Mouse (Mus musculus): ENCODE measurements at regions not wholly inside any gene's neighbourhood (a gene's known extent, or its start where the extent isn't known, plus 50 kb on each side); places are given as distances from the start of the nearest gene placed in this dataset.

- no peak for DNase-seq (ENCODE audit: low read depth in 3 of 3, low spot score in 3 of 3)
- Histone ChIP-seq H3K27ac (no peak overlapping the region), H3K4me2 (ENCODE audit: low read depth) (no peak overlapping the region), H3K4me3 (ENCODE audit: insufficient read depth in 1 of 2, low read depth in 2 of 2, low read length in 2 of 2) (no peak overlapping the region), H3K36me3 (replicated peaks; ENCODE audit: control insufficient read depth, insufficient read depth, low read depth) (no peaks in the 10 kb centered on the region), H3K27me3 (ENCODE audit: control insufficient read depth, insufficient read depth, low read length) (no peaks in the 10 kb centered on the region), H3K4me1 (replicated peaks; ENCODE audit: control insufficient read depth in 2 of 2, insufficient read depth in 2 of 2, low read length in 1 of 2) (no peaks in the 10 kb centered on the region), H3K9ac (replicated peaks) (no peak overlapping the region), H3K9me3 (ENCODE audit: control insufficient read depth, low read length) (no peaks in the 10 kb centered on the region)
- ATAC-seq (ENCODE audit: insufficient read depth): no peak
- no peak for TF ChIP-seq EP300 (IDR thresholded peaks at IDR 0.05; ENCODE audit: low read depth)
- no peak for TF ChIP-seq CTCF (IDR thresholded peaks at IDR 0.05; ENCODE audit: low read depth)
- 59% methylated on average over 2 of the region's 2 CpGs for WGBS (ENCODE audit: insufficient replicate concordance)
These were observed 80.3 kb upstream of the Agap1 start for GRCm38 (mm10) chr1:89374271-89374670.

DNA sequence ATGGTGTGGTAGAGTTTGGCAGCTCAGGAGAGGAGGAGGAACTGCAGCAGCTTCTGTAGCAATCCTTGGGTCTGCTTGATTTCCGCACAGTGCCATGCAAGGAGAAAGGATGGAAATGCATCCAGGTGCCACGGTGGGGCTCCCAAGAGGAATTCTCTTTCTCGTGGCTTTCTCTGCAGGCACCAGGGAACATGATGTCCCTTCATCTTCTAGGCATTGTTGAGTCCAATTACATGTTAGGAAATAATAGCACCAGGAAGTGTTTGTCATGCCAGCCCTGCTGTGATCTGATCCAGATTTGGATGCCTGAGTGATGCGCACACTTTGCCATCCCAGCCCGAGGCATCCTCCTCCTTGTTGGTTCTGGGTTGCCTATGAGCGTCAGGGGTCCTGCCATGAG, 72.6 kb upstream of the Agap1 start:
- no peaks in the 10 kb centered on the region for H3K27me3 ChIP-seq (ENCODE audit: control insufficient read depth, insufficient read depth, low read length)

DNA sequence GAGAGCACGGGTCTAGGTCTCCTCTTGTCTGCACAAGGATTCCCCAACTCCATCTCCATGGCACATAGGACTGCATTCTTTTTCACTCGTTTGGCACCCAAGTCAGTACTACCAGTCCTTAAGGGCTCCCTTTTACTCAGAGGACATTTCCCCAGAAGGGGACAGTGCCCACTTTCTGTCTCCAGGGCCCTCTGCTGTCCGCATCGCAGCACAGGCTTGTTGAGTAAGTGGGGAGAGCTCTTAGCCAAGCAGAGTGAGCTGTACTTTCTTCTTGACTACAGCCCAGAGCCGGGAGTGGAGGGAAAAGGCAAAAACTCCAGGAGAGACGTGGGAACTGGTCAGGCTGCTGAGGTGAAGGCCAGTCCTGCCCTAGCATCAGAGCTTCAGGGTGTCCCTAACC, 69.5 kb upstream of the Agap1 start:
- WGBS (ENCODE audit: insufficient replicate concordance): 46% methylated on average over 6 of the region's 6 CpGs
- no peaks in the 10 kb centered on the region for H3K9me3 ChIP-seq (ENCODE audit: control insufficient read depth, low read length)
- H3K4me3 ChIP-seq (ENCODE audit: insufficient read depth in 1 of 2, low read depth in 2 of 2, low read length in 2 of 2): no peak overlapping the region
- no peaks in the 10 kb centered on the region for H3K4me1 ChIP-seq (replicated peaks; ENCODE audit: control insufficient read depth in 2 of 2, insufficient read depth in 2 of 2, low read length in 1 of 2)
- H3K36me3 ChIP-seq (replicated peaks; ENCODE audit: control insufficient read depth, insufficient read depth, low read depth): no peaks in the 10 kb centered on the region
- TF ChIP-seq EP300 (IDR thresholded peaks at IDR 0.05; ENCODE audit: low read depth) (no peak), CTCF (IDR thresholded peaks at IDR 0.05; ENCODE audit: low read depth) (no peak)
- H3K9ac ChIP-seq (replicated peaks): no peak overlapping the region
- DNase-seq (ENCODE audit: low read depth in 3 of 3, low spot score in 3 of 3) (no peak), ATAC-seq (ENCODE audit: insufficient read depth) (no peak)
- H3K27me3 ChIP-seq (ENCODE audit: control insufficient read depth, insufficient read depth, low read length): no peaks in the 10 kb centered on the region
- no peak overlapping the region for H3K27ac ChIP-seq
- no peak overlapping the region for H3K4me2 ChIP-seq (ENCODE audit: low read depth)

More for the DNA sequence above, 72.6 kb upstream of the Agap1 start:
- H3K4me1 ChIP-seq (replicated peaks; ENCODE audit: control insufficient read depth in 2 of 2, insufficient read depth in 2 of 2, low read length in 1 of 2): no peaks in the 10 kb centered on the region
- H3K27ac ChIP-seq: no peak overlapping the region
- H3K4me3 ChIP-seq (ENCODE audit: insufficient read depth in 1 of 2, low read depth in 2 of 2, low read length in 2 of 2): no peak overlapping the region
- WGBS (ENCODE audit: insufficient replicate concordance): 65% methylated on average over 6 of the region's 6 CpGs
- TF ChIP-seq EP300 (IDR thresholded peaks at IDR 0.05; ENCODE audit: low read depth) (no peak), CTCF (IDR thresholded peaks at IDR 0.05; ENCODE audit: low read depth) (no peak)
- ATAC-seq (ENCODE audit: insufficient read depth) (no peak), DNase-seq (ENCODE audit: low read depth in 3 of 3, low spot score in 3 of 3) (no peak)
- no peak overlapping the region for H3K9ac ChIP-seq (replicated peaks)
- H3K4me2 ChIP-seq (ENCODE audit: low read depth): no peak overlapping the region
- no peaks in the 10 kb centered on the region for H3K9me3 ChIP-seq (ENCODE audit: control insufficient read depth, low read length)
- H3K36me3 ChIP-seq (replicated peaks; ENCODE audit: control insufficient read depth, insufficient read depth, low read depth): no peaks in the 10 kb centered on the region

- ATAC-seq (ENCODE audit: insufficient read depth) (no peak), DNase-seq (ENCODE audit: low read depth in 3 of 3, low spot score in 3 of 3) (no peak)
- WGBS (ENCODE audit: insufficient replicate concordance): 33% methylated on average over 4 of the region's 4 CpGs
- H3K4me3 ChIP-seq (ENCODE audit: insufficient read depth in 1 of 2, low read depth in 2 of 2, low read length in 2 of 2): no peak overlapping the region
- no peaks in the 10 kb centered on the region for H3K9me3 ChIP-seq (ENCODE audit: control insufficient read depth, low read length)
- H3K27me3 ChIP-seq (ENCODE audit: control insufficient read depth, insufficient read depth, low read length): no peaks in the 10 kb centered on the region
- no peaks in the 10 kb centered on the region for H3K36me3 ChIP-seq (replicated peaks; ENCODE audit: control insufficient read depth, insufficient read depth, low read depth)
- no peak for TF ChIP-seq EP300 (IDR thresholded peaks at IDR 0.05; ENCODE audit: low read depth)
- no peak for TF ChIP-seq CTCF (IDR thresholded peaks at IDR 0.05; ENCODE audit: low read depth)
- H3K27ac ChIP-seq: no peak overlapping the region
- H3K4me2 ChIP-seq (ENCODE audit: low read depth): no peak overlapping the region
- H3K4me1 ChIP-seq (replicated peaks; ENCODE audit: control insufficient read depth in 2 of 2, insufficient read depth in 2 of 2, low read length in 1 of 2): no peaks in the 10 kb centered on the region
- no peak overlapping the region for H3K9ac ChIP-seq (replicated peaks)
These were observed 61.9 kb upstream of the Agap1 start for GRCm38 (mm10) chr1:89392711-89393110.

DNA sequence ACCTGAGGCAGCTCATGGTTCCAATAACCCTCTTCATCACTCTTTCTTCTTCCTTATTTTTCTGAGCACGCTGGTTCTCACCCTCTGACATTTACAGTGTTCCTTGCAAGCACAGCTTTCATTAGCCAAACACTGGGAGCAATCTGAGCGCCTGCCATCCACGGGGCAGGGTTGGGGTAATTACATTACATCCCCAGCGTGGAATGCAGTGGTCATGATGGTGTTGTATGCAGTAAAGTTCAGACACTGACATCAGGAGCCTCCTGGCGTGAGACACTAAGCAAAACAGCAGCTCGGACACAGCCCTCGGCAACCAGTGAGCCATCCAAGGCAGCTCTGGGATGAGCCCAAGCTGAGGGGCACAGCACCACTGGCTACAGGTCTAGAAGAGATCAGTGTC, 60.1 kb upstream of the Agap1 start:
- Histone ChIP-seq H3K36me3 (replicated peaks; ENCODE audit: control insufficient read depth, insufficient read depth, low read depth) (no peaks in the 10 kb centered on the region), H3K9ac (replicated peaks) (no peak overlapping the region), H3K27ac (no peak overlapping the region), H3K4me2 (ENCODE audit: low read depth) (no peak overlapping the region), H3K9me3 (ENCODE audit: control insufficient read depth, low read length) (no peaks in the 10 kb centered on the region), H3K4me1 (replicated peaks; ENCODE audit: control insufficient read depth in 2 of 2, insufficient read depth in 2 of 2, low read length in 1 of 2) (no peaks in the 10 kb centered on the region), H3K27me3 (ENCODE audit: control insufficient read depth, insufficient read depth, low read length) (no peaks in the 10 kb centered on the region), H3K4me3 (ENCODE audit: insufficient read depth in 1 of 2, low read depth in 2 of 2, low read length in 2 of 2) (no peak overlapping the region)
- 41% methylated on average over 7 of the region's 7 CpGs for WGBS (ENCODE audit: insufficient replicate concordance)
- TF ChIP-seq CTCF (IDR thresholded peaks at IDR 0.05; ENCODE audit: low read depth) (no peak), EP300 (IDR thresholded peaks at IDR 0.05; ENCODE audit: low read depth) (no peak)
- no peak for ATAC-seq (ENCODE audit: insufficient read depth)
- no peak for DNase-seq (ENCODE audit: low read depth in 3 of 3, low spot score in 3 of 3)

Data from liver, embryonic 14.5 days (tissue).